Mouse (Mus musculus) forebrain, postnatal 0 days (tissue): ENCODE data around the gene Entpd8. TPM values are rescaled to one million over a fixed set of nuclear protein-coding genes. Genes with fewer than 3 reads are reported as not detected.
A peak's percentile ranks its signal among the peaks of the same experiment; 100 is the strongest.

Experiments used
- ATAC-seq: fragments of 200-750 bp; cut with Nextera tagmentation; 2 replicates; pipeline ENCODE4 v1.8.0; 2017; ENCODE audit warnings: mild to moderate bottlenecking, moderate library complexity
- DNase-seq: peaks from one replicate; pipeline ENCODE4 v3.0.0-alpha.2; 2015
- H3K27ac ChIP-seq: fragments of 300-500 bp; sonication (generic); 2 replicates; pipeline ENCODE4 v1.5.1; 2014; ENCODE audit warnings: low read depth, mild to moderate bottlenecking, antibody characterized with exemption, low read length, moderate library complexity, mixed read lengths
- H3K27me3 ChIP-seq: fragments of 300-500 bp; sonication (generic); 2 replicates; pipeline ENCODE4 v1.6.1; 2014; ENCODE audit warnings: mild to moderate bottlenecking, low read length, mixed read lengths; ENCODE audit not compliant: insufficient read depth
- H3K36me3 ChIP-seq: fragments of 300-500 bp; sonication (generic); 2 replicates; pipeline ENCODE4 v1.6.1; 2014; ENCODE audit warnings: mild to moderate bottlenecking, moderate library complexity; ENCODE audit not compliant: insufficient read depth
- H3K4me1 ChIP-seq: fragments of 300-500 bp; sonication (generic); 2 replicates; pipeline ENCODE4 v1.6.1; 2014; ENCODE audit warnings: antibody characterized with exemption; ENCODE audit not compliant: insufficient read depth
- H3K4me2 ChIP-seq: fragments of 300-500 bp; sonication (generic); 2 replicates; pipeline ENCODE4 v1.6.1; 2014; ENCODE audit warnings: low read depth, mild to moderate bottlenecking, moderate library complexity
- H3K4me3 ChIP-seq: fragments of 300-500 bp; sonication (generic); 2 replicates; pipeline ENCODE4 v1.5.1; 2014; ENCODE audit warnings: low read depth, low read length, mixed read lengths
- H3K9ac ChIP-seq: fragments of 300-500 bp; sonication (generic); 2 replicates; pipeline ENCODE4 v1.6.1; 2014; ENCODE audit warnings: mild to moderate bottlenecking
- H3K9me3 ChIP-seq: fragments of 300-500 bp; sonication (generic); 2 replicates; pipeline ENCODE4 v1.6.1; 2016; ENCODE audit warnings: low read length
- CTCF ChIP-seq: sonication (generic); IDR thresholded peaks from 2 replicates; pipeline ENCODE4 v1.5.1; 2016; ENCODE audit warnings: antibody characterized with exemption, control low read depth, low read depth
- WGBS: fragments of 180-500 bp; shearing (Covaris S2); extraction: QIAGEN DNeasy Blood & Tissue Kit; methylation state at CpG from one replicate; pipeline ENCODE4 v1.1.7; 2014; 5-methylcytosine and 5-hydroxymethylcytosine counted together
- polyA plus RNA-seq: library from polyadenylated mRNA; unstranded; fragments of >200 nt; fragmentation: Nextera tagmentation; extraction: Ambion mirVana; gene quantifications from 2 replicates; pipeline ENCODE4 v1.2.1, GENCODE M21; 2015
- total RNA-seq: library from RNA; depleted of rRNA; stranded (reverse); fragments of >200 nt; gene quantifications from 2 replicates; pipeline ENCODE4 v1.2.3, GENCODE M21; 2014

Gene Entpd8
- total and polyA plus RNA-seq, 2 experiments from 2014 or later: not detected

DNA sequence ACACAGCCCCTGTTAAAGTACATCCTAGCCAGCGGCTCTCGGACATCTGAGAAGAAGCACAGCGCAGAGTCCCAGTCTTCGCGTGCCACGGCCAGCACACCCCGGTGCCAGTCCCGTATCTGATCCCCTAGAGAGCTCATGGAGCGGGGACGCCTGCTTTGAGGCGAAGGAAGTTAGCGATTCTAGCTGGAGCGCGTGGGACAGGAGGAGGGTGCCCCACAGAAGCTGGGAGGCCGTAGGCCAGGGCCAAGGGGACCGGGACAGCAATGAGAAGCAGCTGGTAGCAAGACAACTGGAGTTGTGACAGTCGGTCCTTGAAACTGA is 14.6 kb downstream of the Entpd8 start:
- no peak overlapping the region for H3K9ac ChIP-seq
- no peak for ATAC-seq
- H3K9me3 ChIP-seq: no peaks in the 10 kb centered on the region
- no peaks in the 10 kb centered on the region for H3K36me3 ChIP-seq
- 59% methylated on average over 17 of the region's 17 CpGs for WGBS
- H3K4me1 ChIP-seq: no peaks in the 10 kb centered on the region
- no peak overlapping the region for H3K4me3 ChIP-seq
- no peak overlapping the region for H3K27ac ChIP-seq
- TF ChIP-seq CTCF: no peak
- 0 out of 2 replicates have a peak, but pooled peaks cover 4% of the 10 kb centered on the region for H3K27me3 ChIP-seq
- no peak overlapping the region for H3K4me2 ChIP-seq
- no peak for DNase-seq

DNA sequence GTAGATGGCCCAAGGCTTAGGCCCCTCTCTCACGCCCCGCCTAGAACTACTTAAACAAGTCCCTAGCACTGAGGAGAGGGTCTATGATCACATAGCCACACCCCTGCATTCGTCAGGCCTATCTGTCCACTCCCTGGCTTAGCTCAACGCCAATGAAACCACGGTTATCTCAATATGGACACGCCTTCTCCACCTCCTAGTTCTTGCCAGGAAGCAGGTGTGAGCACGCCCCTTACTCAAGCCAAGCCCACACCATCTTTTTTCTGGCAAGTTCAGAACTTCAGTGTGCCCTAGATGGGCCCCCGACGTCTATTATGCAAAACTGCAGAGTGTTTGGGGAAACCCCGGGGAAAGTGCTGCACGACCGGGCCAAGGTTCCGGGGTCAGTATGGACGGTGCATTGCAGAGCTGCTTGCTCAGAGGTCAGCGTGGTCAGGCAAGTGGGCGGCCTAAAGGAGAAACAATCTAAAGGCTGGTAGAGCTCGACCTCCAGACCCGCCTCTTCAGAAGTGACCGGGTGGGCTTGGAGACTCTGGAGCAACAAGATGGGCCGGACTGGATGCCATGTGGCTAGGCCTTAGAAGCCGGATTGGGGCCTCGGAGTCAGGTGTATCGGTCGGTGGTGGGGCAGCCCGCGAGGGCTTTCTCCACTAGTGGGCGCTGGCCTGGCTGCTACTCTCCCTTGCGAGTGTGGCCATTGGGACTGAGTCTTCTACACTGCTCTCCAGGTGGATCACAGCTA is 15.2 kb downstream of the Entpd8 start, which contains the start of gene Noxa1:
TSS of gene Noxa1 (minus strand) at position 41 of the 742 bp plus-strand sequence.
- no peak for DNase-seq
- 60% methylated on average over 28 of the region's 28 CpGs for WGBS
- no peak within 1 kb of the TSS for H3K27ac ChIP-seq
- ATAC-seq: no peak
- H3K4me1 ChIP-seq: no peaks in the 10 kb centered on the region
- TF ChIP-seq CTCF: 0 out of 2 replicates have a peak, but pooled peaks have one; percentile 4
- H3K9ac ChIP-seq: no peak within 1 kb of the TSS
- H3K36me3 ChIP-seq: no peaks in the 10 kb centered on the region
- 0 out of 2 replicates have a peak, but pooled peaks cover 4% of the 10 kb centered on the region for H3K27me3 ChIP-seq
- no peak within 1 kb of the TSS for H3K4me3 ChIP-seq
- no peak within 1 kb of the TSS for H3K4me2 ChIP-seq
- H3K9me3 ChIP-seq: no peaks in the 10 kb centered on the region

- Histone ChIP-seq H3K9me3 (no peaks in the 10 kb centered on the region), H3K4me2 (no peak overlapping the region), H3K4me1 (no peaks in the 10 kb centered on the region), H3K27ac (no peak overlapping the region), H3K9ac (no peak overlapping the region), H3K27me3 (0 out of 2 replicates have a peak, but pooled peaks cover 4% of the 10 kb centered on the region), H3K36me3 (no peaks in the 10 kb centered on the region), H3K4me3 (no peak overlapping the region)
- TF ChIP-seq CTCF: no peak
- 76% methylated on average over 3 of the region's 3 CpGs for WGBS
- DNase-seq: no peak
- ATAC-seq: no peak
These were observed 18.0 kb downstream of the Entpd8 start for GRCm38 (mm10) chr2:25098005-25098615.

DNA sequence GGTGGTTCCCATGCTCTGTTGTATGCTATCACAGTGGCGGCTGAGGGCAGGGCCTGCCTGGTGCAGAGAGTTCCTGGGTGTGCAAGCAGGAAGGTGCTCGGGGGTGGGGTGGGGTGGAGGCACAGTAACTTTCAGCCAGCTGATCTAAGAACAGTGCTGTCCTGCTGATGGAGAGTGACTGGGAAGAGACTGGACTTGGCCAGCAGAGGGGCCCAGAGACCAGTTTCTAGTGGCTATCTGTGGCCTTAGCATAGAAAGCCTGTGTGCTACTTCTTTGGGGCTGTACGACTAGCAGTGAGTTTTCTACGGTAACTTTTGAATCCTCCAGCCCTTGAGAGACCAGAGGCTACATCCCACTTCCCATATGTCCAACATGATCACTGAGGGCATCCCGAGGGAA is 18.9 kb downstream of the Entpd8 start:
- Histone ChIP-seq H3K4me3 (no peak overlapping the region), H3K9me3 (no peaks in the 10 kb centered on the region), H3K36me3 (no peaks in the 10 kb centered on the region), H3K27me3 (0 out of 2 replicates have a peak, but pooled peaks cover 4% of the 10 kb centered on the region), H3K4me2 (no peak overlapping the region), H3K27ac (no peak overlapping the region), H3K4me1 (no peaks in the 10 kb centered on the region), H3K9ac (no peak overlapping the region)
- peak; percentile 44 for DNase-seq
- peak; percentile 50; the same call in 1 of the 2 replicates for ATAC-seq
- TF ChIP-seq CTCF: peak; percentile 71
- 39% methylated on average over 5 of the region's 5 CpGs for WGBS

GRCm38 (mm10) chr2:25099703-25100102 is 19.6 kb downstream of the Entpd8 start:
- Histone ChIP-seq H3K36me3 (no peaks in the 10 kb centered on the region), H3K4me1 (no peaks in the 10 kb centered on the region), H3K4me2 (no peak overlapping the region), H3K9me3 (no peaks in the 10 kb centered on the region), H3K27me3 (0 out of 2 replicates have a peak, but pooled peaks cover 2% of the 10 kb centered on the region), H3K27ac (no peak overlapping the region), H3K4me3 (no peak overlapping the region), H3K9ac (no peak overlapping the region)
- no peak for TF ChIP-seq CTCF
- peak; percentile 16 for DNase-seq
- ATAC-seq: peak; percentile 77
- WGBS: 37% methylated on average over 3 of the region's 3 CpGs

DNA sequence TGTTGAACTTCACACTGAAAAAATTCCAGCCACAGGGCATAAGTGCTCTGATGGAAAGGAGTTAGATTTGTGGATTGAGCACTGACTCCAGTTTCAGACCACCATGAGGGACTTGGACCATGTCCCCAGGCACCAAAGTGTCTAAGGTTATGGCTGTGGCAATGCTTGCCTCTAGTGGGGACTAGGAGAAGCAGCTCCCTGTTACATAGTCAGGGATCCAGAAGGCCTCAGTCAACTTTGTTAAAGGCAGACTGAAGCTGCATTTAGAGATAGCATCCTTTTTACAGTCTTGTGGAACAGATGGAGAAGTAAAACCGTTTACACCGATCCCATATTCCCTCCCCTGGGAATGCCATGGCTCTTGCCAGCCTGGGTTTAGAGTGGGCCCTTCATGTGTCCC is 24.0 kb downstream of the Entpd8 start:
- Histone ChIP-seq H3K27me3 (no peaks in the 10 kb centered on the region), H3K4me3 (no peak overlapping the region), H3K27ac (no peak overlapping the region), H3K4me2 (no peak overlapping the region), H3K9me3 (no peaks in the 10 kb centered on the region), H3K9ac (no peak overlapping the region), H3K4me1 (no peaks in the 10 kb centered on the region), H3K36me3 (no peaks in the 10 kb centered on the region)
- TF ChIP-seq CTCF: 0 out of 2 replicates have a peak, but pooled peaks have one; percentile 14
- DNase-seq (no peak), ATAC-seq (peak; percentile 50)
- 85% methylated on average over 2 of the region's 2 CpGs for WGBS

DNA sequence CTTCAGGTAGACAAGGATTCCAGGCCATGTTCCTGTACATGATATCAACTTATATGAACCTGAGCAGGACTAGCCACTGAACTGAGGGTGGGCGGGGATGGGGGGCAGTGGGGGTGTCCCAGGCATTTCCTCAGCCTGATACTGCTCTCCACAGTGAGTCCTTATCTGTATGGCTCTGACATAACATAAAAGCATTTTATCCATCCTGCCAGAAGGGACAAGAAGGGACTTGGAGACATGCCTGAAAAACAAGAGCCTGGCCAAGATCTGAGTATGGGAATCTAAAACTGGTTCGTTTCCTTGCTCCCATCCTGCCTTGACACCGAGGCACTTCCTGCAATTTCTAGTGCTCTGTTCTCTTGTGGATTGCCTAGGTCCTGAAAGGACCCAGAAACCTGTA is 25.9 kb downstream of the Entpd8 start:
- no peak overlapping the region for H3K4me2 ChIP-seq
- ATAC-seq (peak; percentile 25; the same call in 1 of the 2 replicates), DNase-seq (peak; percentile 44)
- no peak overlapping the region for H3K4me3 ChIP-seq
- 70% methylated on average over 3 of the region's 3 CpGs for WGBS
- no peaks in the 10 kb centered on the region for H3K36me3 ChIP-seq
- no peak for TF ChIP-seq CTCF
- H3K27ac ChIP-seq: no peak overlapping the region
- no peaks in the 10 kb centered on the region for H3K4me1 ChIP-seq
- H3K9ac ChIP-seq: no peak overlapping the region
- H3K9me3 ChIP-seq: no peaks in the 10 kb centered on the region
- H3K27me3 ChIP-seq: no peaks in the 10 kb centered on the region
